Mouse (Mus musculus) lung, adult 18-20 months (tissue): ENCODE measurements around the gene Zfp747.

Experiments used
- DNase-seq, 2 experiments: peaks; one replicate each; pipeline ENCODE4 v3.0.0; 2022; ENCODE audit warnings: mixed read lengths in 2 of 2

The Zfp747 gene

GRCm38 (mm10) chr7:127326685-127327084 is 49.2 kb downstream of the Zfp747 start:
- peak in 1 of 2 experiments; percentile 38 for DNase-seq

DNA sequence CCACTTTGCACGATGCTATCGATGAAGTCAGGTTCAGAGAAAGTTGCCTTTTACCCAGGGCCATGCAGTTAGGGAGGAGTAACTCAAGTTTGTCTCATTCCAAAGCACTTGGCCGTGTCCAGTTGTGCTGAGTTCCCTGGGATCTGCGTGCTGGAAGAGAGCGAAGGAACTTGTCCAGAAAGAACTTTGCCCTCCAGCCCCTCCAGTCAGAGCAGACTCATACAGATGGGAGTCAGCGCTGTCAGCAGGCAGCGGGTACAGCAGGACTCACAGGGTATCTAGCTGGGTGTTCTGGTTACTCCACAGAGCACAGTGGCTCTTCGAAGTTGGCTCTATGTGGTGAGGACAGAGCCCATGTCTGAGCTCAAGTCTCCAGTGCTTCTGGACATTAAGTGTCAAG is 50.3 kb downstream of the Zfp747 start:
- no peak for DNase-seq

DNA sequence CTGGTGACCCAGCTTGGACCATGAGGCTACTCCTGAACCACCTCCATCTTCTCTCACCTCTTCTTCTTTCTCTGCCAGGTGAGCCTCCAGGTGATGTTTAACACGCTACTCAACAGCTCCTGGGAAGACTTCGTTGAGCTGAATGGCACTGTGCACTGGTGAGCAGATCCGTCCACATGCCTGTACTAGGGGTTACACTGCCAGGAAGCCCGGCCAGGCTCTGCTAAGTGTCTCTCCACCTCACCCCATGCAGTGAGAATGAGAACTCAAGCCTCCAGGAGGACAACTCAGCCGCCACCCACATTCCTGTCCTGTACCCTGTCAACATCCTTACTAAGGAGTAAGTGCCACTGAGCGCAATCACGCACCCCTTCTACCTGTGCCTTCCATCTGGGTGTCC is 50.9 kb downstream of the Zfp747 start:
- no peak for DNase-seq
